Mouse (Mus musculus) limb, embryonic 15.5 days (tissue): ENCODE measurements around the gene Thada. TPM values are rescaled to one million over a fixed set of nuclear protein-coding genes. Genes with fewer than 3 reads are reported as not detected.

Source experiments
- ATAC-seq: fragments of 200-750 bp; cut with Nextera tagmentation; 2 replicates; pipeline ENCODE4 v1.8.0; 2017; ENCODE audit warnings: low read depth, moderate TSS enrichment; ENCODE audit not compliant: insufficient number of reproducible peaks, low FRiP score, low TSS enrichment
- H3K27ac ChIP-seq: fragments of 300-500 bp; sonication (generic); 2 replicates; pipeline ENCODE4 v1.5.1; 2015; ENCODE audit warnings: moderate library complexity, mild to moderate bottlenecking, inconsistent platforms
- H3K27me3 ChIP-seq: fragments of 300-500 bp; sonication (generic); 2 replicates; pipeline ENCODE4 v1.6.1; 2015; ENCODE audit warnings: inconsistent platforms
- H3K36me3 ChIP-seq: fragments of 300-500 bp; sonication (generic); 2 replicates; pipeline ENCODE4 v1.6.1; 2015; ENCODE audit warnings: inconsistent platforms
- H3K4me1 ChIP-seq: fragments of 300-500 bp; sonication (generic); 2 replicates; pipeline ENCODE4 v1.6.1; 2015; ENCODE audit warnings: inconsistent platforms
- H3K4me2 ChIP-seq: fragments of 300-500 bp; sonication (generic); 2 replicates; pipeline ENCODE4 v1.6.1; 2015; ENCODE audit warnings: mild to moderate bottlenecking, inconsistent platforms
- H3K4me3 ChIP-seq: fragments of 300-500 bp; sonication (generic); 2 replicates; pipeline ENCODE4 v1.5.1; 2015; ENCODE audit warnings: mild to moderate bottlenecking, inconsistent platforms
- H3K9ac ChIP-seq: fragments of 300-500 bp; sonication (generic); 2 replicates; pipeline ENCODE4 v1.6.1; 2015; ENCODE audit warnings: inconsistent platforms
- H3K9me3 ChIP-seq: fragments of 300-500 bp; sonication (generic); 2 replicates; pipeline ENCODE4 v1.6.1; 2016; ENCODE audit warnings: inconsistent platforms
- WGBS: fragments of 180-500 bp; shearing (Covaris S2); methylation state at CpG from one replicate; pipeline ENCODE4 v1.1.7; 2015; 5-methylcytosine and 5-hydroxymethylcytosine counted together
- polyA plus RNA-seq: library from polyadenylated mRNA; unstranded; fragments of >200 nt; fragmentation: Nextera tagmentation; extraction: Ambion mirVana; gene quantifications from 2 replicates; pipeline ENCODE4 v1.2.1, GENCODE M21; 2015

The Thada gene
- polyA plus RNA-seq, 1 experiment from 2014 or later: 7.2 TPM

GRCm38 (mm10) chr17:84332940-84333339 is 133.1 kb downstream of the Thada start:
- no peak for ATAC-seq
- Histone ChIP-seq H3K9me3 (no peaks in the 10 kb centered on the region), H3K4me2 (no peak overlapping the region), H3K9ac (no peak overlapping the region), H3K4me3 (no peak overlapping the region), H3K4me1 (no peaks in the 10 kb centered on the region), H3K27ac (no peak overlapping the region), H3K36me3 (peaks cover 16% of the 10 kb centered on the region), H3K27me3 (no peaks in the 10 kb centered on the region)
- 83% methylated on average over 5 of the region's 5 CpGs for WGBS

- Histone ChIP-seq H3K9me3 (no peaks in the 10 kb centered on the region), H3K36me3 (peaks cover 13% of the 10 kb centered on the region), H3K4me1 (0 out of 2 replicates have a peak, but pooled peaks cover 3% of the 10 kb centered on the region), H3K4me2 (no peak overlapping the region), H3K27me3 (no peaks in the 10 kb centered on the region), H3K27ac (no peak overlapping the region), H3K9ac (no peak overlapping the region), H3K4me3 (no peak overlapping the region)
- ATAC-seq: no peak
- WGBS: 80% methylated on average over 8 of the region's 8 CpGs
Measured at GRCm38 (mm10) chr17:84330986-84331385, 135.0 kb downstream of the Thada start.

- no peaks in the 10 kb centered on the region for H3K9me3 ChIP-seq
- WGBS: 79% methylated on average over 6 of the region's 6 CpGs
- no peak for ATAC-seq
- H3K27me3 ChIP-seq: no peaks in the 10 kb centered on the region
- 0 out of 2 replicates have a peak, but pooled peaks cover 3% of the 10 kb centered on the region for H3K4me1 ChIP-seq
- H3K36me3 ChIP-seq: peaks cover 11% of the 10 kb centered on the region
- H3K9ac ChIP-seq: no peak overlapping the region
- H3K4me3 ChIP-seq: no peak overlapping the region
- H3K27ac ChIP-seq: no peak overlapping the region
- H3K4me2 ChIP-seq: no peak overlapping the region
Measured at GRCm38 (mm10) chr17:84330506-84330905, 135.5 kb downstream of the Thada start.

GRCm38 (mm10) chr17:84329906-84330470 is 136.0 kb downstream of the Thada start:
- no peak for ATAC-seq

GRCm38 (mm10) chr17:84328526-84328925 is 137.5 kb downstream of the Thada start:
- H3K9ac ChIP-seq: no peak overlapping the region
- no peak overlapping the region for H3K4me2 ChIP-seq
- 0 out of 2 replicates have a peak overlapping the region, but pooled peaks have one; percentile 3 for H3K27ac ChIP-seq
- H3K27me3 ChIP-seq: no peaks in the 10 kb centered on the region
- H3K36me3 ChIP-seq: peaks cover 8% of the 10 kb centered on the region; the same call in 1 of the 2 replicates
- no peaks in the 10 kb centered on the region for H3K9me3 ChIP-seq
- ATAC-seq: no peak
- no peak overlapping the region for H3K4me3 ChIP-seq
- WGBS: 67% methylated on average over 2 of the region's 2 CpGs
- H3K4me1 ChIP-seq: peaks cover 6% of the 10 kb centered on the region; the same call in 1 of the 2 replicates

More at GRCm38 (mm10) chr17:84329906-84330470, 136.0 kb downstream of the Thada start:
- H3K9ac ChIP-seq: no peak overlapping the region
- no peaks in the 10 kb centered on the region for H3K9me3 ChIP-seq
- no peak overlapping the region for H3K4me2 ChIP-seq
- H3K27me3 ChIP-seq: no peaks in the 10 kb centered on the region
- no peak overlapping the region for H3K4me3 ChIP-seq
- peaks cover 10% of the 10 kb centered on the region; the same call in 1 of the 2 replicates for H3K36me3 ChIP-seq
- WGBS: 82% methylated on average over 4 of the region's 4 CpGs
- no peak overlapping the region for H3K27ac ChIP-seq
- 0 out of 2 replicates have a peak, but pooled peaks cover 3% of the 10 kb centered on the region for H3K4me1 ChIP-seq

GRCm38 (mm10) chr17:84327051-84327925 is 138.7 kb downstream of the Thada start:
- WGBS: 79% methylated on average over 12 of the region's 12 CpGs

GRCm38 (mm10) chr17:84322176-84322575 is 143.8 kb downstream of the Thada start:
- Histone ChIP-seq H3K4me2 (no peak overlapping the region), H3K4me3 (no peak overlapping the region), H3K36me3 (no peaks in the 10 kb centered on the region), H3K4me1 (peaks cover 3% of the 10 kb centered on the region; the same call in 1 of the 2 replicates), H3K9ac (no peak overlapping the region), H3K27ac (no peak overlapping the region), H3K27me3 (no peaks in the 10 kb centered on the region), H3K9me3 (no peaks in the 10 kb centered on the region)
- no peak for ATAC-seq
- WGBS: 71% methylated on average over 4 of the region's 4 CpGs

More at GRCm38 (mm10) chr17:84327051-84327925, 138.7 kb downstream of the Thada start:
- Histone ChIP-seq H3K27ac (no peak overlapping the region), H3K27me3 (no peaks in the 10 kb centered on the region), H3K9me3 (no peaks in the 10 kb centered on the region), H3K4me1 (peaks cover 6% of the 10 kb centered on the region; the same call in 1 of the 2 replicates), H3K36me3 (0 out of 2 replicates have a peak, but pooled peaks cover 3% of the 10 kb centered on the region), H3K4me2 (no peak overlapping the region), H3K4me3 (no peak overlapping the region), H3K9ac (no peak overlapping the region)
- ATAC-seq: no peak

GRCm38 (mm10) chr17:84321351-84321750 is 144.7 kb downstream of the Thada start:
- H3K4me2 ChIP-seq: no peak overlapping the region
- no peaks in the 10 kb centered on the region for H3K9me3 ChIP-seq
- WGBS: 82% methylated on average over 5 of the region's 5 CpGs
- no peaks in the 10 kb centered on the region for H3K36me3 ChIP-seq
- ATAC-seq: no peak
- no peaks in the 10 kb centered on the region for H3K27me3 ChIP-seq
- no peak overlapping the region for H3K9ac ChIP-seq
- H3K4me1 ChIP-seq: peaks cover 3% of the 10 kb centered on the region; the same call in 1 of the 2 replicates
- no peak overlapping the region for H3K27ac ChIP-seq
- no peak overlapping the region for H3K4me3 ChIP-seq

- 80% methylated on average over 1 of the region's 1 CpGs for whole genome bisulfite sequencing
- peaks cover 3% of the 10 kb centered on the region; the same call in 1 of the 2 replicates for H3K4me1 ChIP-seq
- no peaks in the 10 kb centered on the region for H3K27me3 ChIP-seq
- no peak for ATAC-seq
- H3K9me3 ChIP-seq: no peaks in the 10 kb centered on the region
- H3K27ac ChIP-seq: no peak overlapping the region
- no peaks in the 10 kb centered on the region for H3K36me3 ChIP-seq
- no peak overlapping the region for H3K9ac ChIP-seq
- no peak overlapping the region for H3K4me2 ChIP-seq
- H3K4me3 ChIP-seq: no peak overlapping the region
Measured at GRCm38 (mm10) chr17:84320576-84320975, 145.4 kb downstream of the Thada start.

- no peak for ATAC-seq
- Histone ChIP-seq H3K27me3 (no peaks in the 10 kb centered on the region), H3K4me3 (no peak overlapping the region), H3K27ac (no peak overlapping the region), H3K4me2 (no peak overlapping the region), H3K9me3 (no peaks in the 10 kb centered on the region), H3K4me1 (no peaks in the 10 kb centered on the region), H3K9ac (no peak overlapping the region), H3K36me3 (peaks cover 5% of the 10 kb centered on the region; the same call in 1 of the 2 replicates)
- WGBS: 85% methylated on average over 7 of the region's 7 CpGs
Measured at GRCm38 (mm10) chr17:84314341-84314740, 151.7 kb downstream of the Thada start.

- H3K4me2 ChIP-seq: no peak overlapping the region
- H3K4me3 ChIP-seq: no peak overlapping the region
- no peak overlapping the region for H3K9ac ChIP-seq
- H3K9me3 ChIP-seq: no peaks in the 10 kb centered on the region
- WGBS: 77% methylated on average over 6 of the region's 6 CpGs
- peaks cover 13% of the 10 kb centered on the region; the same call in 1 of the 2 replicates for H3K36me3 ChIP-seq
- no peaks in the 10 kb centered on the region for H3K4me1 ChIP-seq
- no peaks in the 10 kb centered on the region for H3K27me3 ChIP-seq
- ATAC-seq: no peak
- no peak overlapping the region for H3K27ac ChIP-seq
Measured at GRCm38 (mm10) chr17:84313494-84313893, 152.5 kb downstream of the Thada start.

- Histone ChIP-seq H3K27me3 (no peaks in the 10 kb centered on the region), H3K4me1 (0 out of 2 replicates have a peak, but pooled peaks cover 2% of the 10 kb centered on the region), H3K4me3 (no peak overlapping the region), H3K9ac (no peak overlapping the region), H3K27ac (no peak overlapping the region), H3K4me2 (no peak overlapping the region), H3K9me3 (no peaks in the 10 kb centered on the region), H3K36me3 (peaks cover 19% of the 10 kb centered on the region; the same call in 1 of the 2 replicates)
- 67% methylated on average over 1 of the region's 1 CpGs for WGBS
- ATAC-seq: no peak
Measured at GRCm38 (mm10) chr17:84306151-84306550, 159.9 kb downstream of the Thada start.
